Mouse (Mus musculus): ENCODE data around the gene Tle4.

GRCm38 (mm10) chr19:14448586-14448985, 149.3 kb downstream of the Tle4 start:
- TF ChIP-seq POLR2A (IDR thresholded peaks at IDR 0.05; ENCODE audit: insufficient read depth, low read depth, low read length) (no peak), CTCF (IDR thresholded peaks at IDR 0.05) (no peak)

Measured in heart, adult 2 months (tissue).